Mouse (Mus musculus) gastrocnemius, postnatal 25 days (tissue): ENCODE measurements around the gene Gm8229. TPM values are rescaled to one million over a fixed set of nuclear protein-coding genes. Genes with fewer than 3 reads are reported as not detected.
"Not testable (repeated sequence)": the region's sequence is repeated elsewhere in the genome, so short reads cannot be mapped to it uniquely, and the experiment has no call there.

ENCODE experiments used
- DNase-seq: peaks from one replicate; pipeline ENCODE4 v3.0.0; 2022
- long read RNA-seq, 2 experiments: library from polyadenylated mRNA; stranded (forward); transcript quantifications; one replicate each; pipeline ENCODE4 v2.0.0; 2021
- total RNA-seq, 2 experiments: library from RNA; stranded (reverse); gene quantifications; 1 replicate in 1 of 2; 2 replicates in 1 of 2; pipeline ENCODE4 v1.2.3; 2021

Gene Gm8229
- not detected for total RNA-seq
- long read RNA-seq, experiment 1, result 0 reads
- long read RNA-seq, experiment 2, result 0 reads

DNA sequence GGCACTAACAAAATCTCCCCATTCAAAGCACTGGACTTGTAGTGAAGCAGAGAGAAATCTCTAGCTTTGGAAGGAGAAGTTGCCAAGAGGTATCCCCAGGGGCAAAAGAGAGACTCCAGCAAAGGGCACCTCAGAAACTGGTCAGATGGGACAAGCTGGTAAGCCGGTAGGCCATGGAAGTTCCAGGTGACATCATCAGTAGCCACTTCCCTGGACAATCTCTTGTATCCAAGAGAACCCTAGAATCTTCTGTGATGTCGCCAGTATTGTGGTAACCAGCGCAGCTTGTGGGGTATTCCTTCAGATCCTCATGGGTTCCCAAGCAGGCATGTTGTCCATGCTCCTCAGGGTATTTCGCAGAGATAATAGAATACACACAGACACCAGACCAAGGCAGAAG, at the start of gene Gm8229:
Gene Gm8229 (plus strand): TSS at position 301 of the 400 bp plus-strand sequence.
- not testable (repeated sequence) for DNase-seq

DNA sequence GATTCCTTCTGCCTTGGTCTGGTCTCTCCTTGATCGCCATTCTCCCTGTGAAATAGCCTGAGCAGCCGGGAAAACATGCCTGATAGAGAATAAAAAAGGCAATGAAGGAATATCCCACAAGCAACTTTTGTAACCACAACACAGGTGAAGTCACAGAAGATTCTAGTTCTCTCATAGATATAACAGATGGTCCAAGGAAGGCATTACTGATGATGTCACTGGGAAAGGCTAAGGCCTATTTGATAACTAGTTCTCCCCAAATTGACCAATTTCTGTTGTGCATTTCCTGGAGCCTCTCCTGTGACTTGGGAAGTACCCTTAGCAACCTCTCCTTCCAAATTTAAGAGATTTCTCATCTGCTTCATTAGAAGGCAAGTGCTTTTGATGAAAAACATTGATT, 26.7 kb upstream of the Gm8229 start, which contains the start of gene Gm5930:
Gene Gm5930 (minus strand): TSS at position 101 of the 400 bp plus-strand sequence.
- not testable (repeated sequence) for DNase-seq

DNA sequence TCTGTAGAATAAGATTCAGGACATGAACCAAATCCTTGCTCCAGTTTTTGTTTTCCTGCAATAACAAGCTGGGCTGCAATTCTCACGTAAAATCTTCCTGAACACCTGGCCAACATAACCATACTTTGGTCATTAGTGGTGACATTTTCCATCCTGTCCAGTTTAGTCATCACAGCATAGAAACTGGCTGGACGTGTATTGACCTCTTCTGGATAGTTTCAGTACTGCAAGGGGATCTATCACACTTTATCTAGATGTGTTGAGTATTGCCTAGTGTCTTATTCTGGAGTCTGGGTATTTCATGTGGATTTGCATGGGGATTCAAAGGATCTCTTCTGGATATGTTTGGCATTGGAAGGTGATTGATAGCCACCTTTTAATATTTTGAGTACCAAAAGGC, 3.7 kb upstream of the Gm8229 start:
- not testable (repeated sequence) for DNase-seq

DNA sequence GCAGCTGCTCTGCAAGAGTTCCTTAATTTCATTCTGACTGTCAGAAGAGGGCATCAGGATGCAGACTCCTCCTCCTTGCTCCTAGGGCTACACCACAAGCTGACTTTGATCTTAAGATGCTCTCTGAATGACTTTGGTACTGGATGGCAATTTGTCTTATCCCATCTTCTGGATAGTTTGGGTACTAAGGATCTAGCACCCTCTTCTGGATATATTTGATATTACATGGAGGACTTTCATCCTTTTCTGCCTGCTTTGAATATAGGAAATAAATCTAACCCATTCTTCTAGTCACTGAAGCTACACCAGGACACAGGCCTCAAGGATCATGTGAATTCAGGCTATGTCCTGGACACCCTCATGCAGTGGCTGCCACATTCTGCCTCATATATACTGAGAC, 2.9 kb upstream of the Gm8229 start:
- not testable (repeated sequence) for DNase-seq

DNA sequence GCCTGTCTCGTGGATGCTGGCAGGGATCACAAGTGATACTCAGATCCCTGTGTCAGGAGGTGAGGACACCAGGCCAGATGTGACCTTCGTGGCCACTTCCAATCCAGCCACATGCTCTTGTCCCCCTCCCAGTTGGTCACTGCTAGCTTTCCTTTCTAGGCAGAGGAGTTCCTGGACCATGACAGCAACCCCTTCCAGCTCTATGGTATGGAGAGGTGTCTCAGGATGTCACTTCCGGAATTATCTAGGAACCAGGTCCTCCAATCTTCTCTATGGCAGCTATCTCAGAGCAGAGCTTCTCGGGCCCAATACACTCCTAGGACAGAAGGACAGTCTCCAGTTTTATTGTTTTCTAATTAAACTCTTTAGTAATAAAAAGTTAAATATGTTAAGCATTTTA, 19.1 kb downstream of the Gm8229 start:
- DNase-seq, result not testable (repeated sequence)

DNA sequence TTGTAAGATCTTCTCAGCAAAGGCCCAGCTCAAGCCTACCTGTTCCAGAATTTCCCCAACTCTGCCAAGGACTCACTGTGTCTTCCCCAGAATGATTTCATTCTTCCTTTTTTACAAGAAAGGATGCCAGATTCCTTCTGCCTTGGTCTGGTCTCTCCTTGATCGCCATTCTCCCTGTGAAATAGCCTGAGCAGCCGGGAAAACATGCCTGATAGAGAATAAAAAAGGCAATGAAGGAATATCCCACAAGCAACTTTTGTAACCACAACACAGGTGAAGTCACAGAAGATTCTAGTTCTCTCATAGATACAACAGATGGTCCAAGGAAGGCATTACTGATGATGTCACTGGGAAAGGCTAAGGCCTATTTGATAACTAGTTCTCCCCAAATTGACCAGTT, 45.4 kb downstream of the Gm8229 start, which contains the start of gene Gm3371:
Gene Gm3371 (minus strand): TSS at position 101 of the 400 bp plus-strand sequence.
- not testable (repeated sequence) for DNase-seq

Other genes with a start within 250 kb of the Gm8229 start
- gene Gm3327, start 241.5 kb upstream of the Gm8229 start, total RNA-seq, result not detected
- not detected for gene Gm8212, start 167.7 kb upstream of the Gm8229 start, total RNA-seq
- not detected for gene 4930503E14Rik, start 152.1 kb upstream of the Gm8229 start, total RNA-seq
- gene Gm8220, start 79.8 kb upstream of the Gm8229 start, total RNA-seq, result not detected
- gene Gm5930, start 26.8 kb upstream of the Gm8229 start, total RNA-seq, result not detected
- gene Gm3371, start 45.3 kb downstream of the Gm8229 start, total RNA-seq, result not detected
- not detected for gene Gm8232, start 68.3 kb downstream of the Gm8229 start, total RNA-seq
- gene BC061237, start 127.1 kb downstream of the Gm8229 start, total RNA-seq, result not detected
- not detected for gene Gm17093, start 152.9 kb downstream of the Gm8229 start, total RNA-seq
- not detected for gene Gm8247, start 217.8 kb downstream of the Gm8229 start, total RNA-seq